Mouse (Mus musculus): ENCODE measurements around the gene Tmbim1. TPM values are rescaled to one million over a fixed set of nuclear protein-coding genes. Genes with fewer than 3 reads are reported as not detected.
A peak's percentile ranks its signal among the peaks of the same experiment; 100 is the strongest.
"Not testable (repeated sequence)": the region's sequence is repeated elsewhere in the genome, so short reads cannot be mapped to it uniquely, and the experiment has no call there.

Tmbim1 gene
- polyA plus RNA-seq, 2 experiments from 2014 or later: 13.1 to 16.1 TPM

GRCm38 (mm10) chr1:74326916-74327315, 21.5 kb upstream of the Tmbim1 start:
- ATAC-seq: not testable (repeated sequence)

- no peak for ATAC-seq
Observed at GRCm38 (mm10) chr1:74321396-74321795, 16.0 kb upstream of the Tmbim1 start.

GRCm38 (mm10) chr1:74318711-74319110, 13.3 kb upstream of the Tmbim1 start:
- no peak for ATAC-seq

GRCm38 (mm10) chr1:74316114-74316827, 10.8 kb upstream of the Tmbim1 start:
- ATAC-seq: peak; percentile 64

GRCm38 (mm10) chr1:74314796-74315195, 9.4 kb upstream of the Tmbim1 start:
- ATAC-seq: no peak

GRCm38 (mm10) chr1:74313049-74313692, 7.7 kb upstream of the Tmbim1 start:
- ATAC-seq: peak; percentile 84

- no peak for ATAC-seq
Observed at GRCm38 (mm10) chr1:74309767-74310166, 4.3 kb upstream of the Tmbim1 start.

- no peak for ATAC-seq
Observed at GRCm38 (mm10) chr1:74308001-74308964, 2.9 kb upstream of the Tmbim1 start.

- no peak for ATAC-seq
Observed at GRCm38 (mm10) chr1:74307146-74307545, 1.7 kb upstream of the Tmbim1 start.

GRCm38 (mm10) chr1:74304946-74305345, 476 bp downstream of the Tmbim1 start:
- no peak for ATAC-seq

GRCm38 (mm10) chr1:74304339-74304790, 1.1 kb downstream of the Tmbim1 start:
- no peak for ATAC-seq

- ATAC-seq: peak; percentile 56
Observed at GRCm38 (mm10) chr1:74303509-74304338, 1.7 kb downstream of the Tmbim1 start.

- ATAC-seq: no peak
Observed at GRCm38 (mm10) chr1:74302835-74303234, 2.6 kb downstream of the Tmbim1 start.

GRCm38 (mm10) chr1:74302229-74302628, 3.2 kb downstream of the Tmbim1 start:
- no peak for ATAC-seq

- no peak for ATAC-seq
Observed at GRCm38 (mm10) chr1:74300347-74301110, 4.9 kb downstream of the Tmbim1 start.

- ATAC-seq: no peak
Observed at GRCm38 (mm10) chr1:74298996-74299395, 6.4 kb downstream of the Tmbim1 start.

GRCm38 (mm10) chr1:74298157-74298750, 7.2 kb downstream of the Tmbim1 start:
- no peak for ATAC-seq

GRCm38 (mm10) chr1:74297269-74297668, 8.2 kb downstream of the Tmbim1 start:
- no peak for ATAC-seq

- no peak for ATAC-seq
Observed at GRCm38 (mm10) chr1:74296477-74296876, 8.9 kb downstream of the Tmbim1 start.

- ATAC-seq: peak; percentile 92
Observed at GRCm38 (mm10) chr1:74295456-74296171, 9.8 kb downstream of the Tmbim1 start.
